Mouse (Mus musculus) heart, embryonic 16.5 days (tissue): ENCODE results near the gene Adarb2. TPM values are rescaled to one million over a fixed set of nuclear protein-coding genes. Genes with fewer than 3 reads are reported as not detected.

Experiments
- ATAC-seq: fragments of 200-750 bp; cut with Nextera tagmentation; replicated peaks from 2 replicates; pipeline ENCODE4 v1.8.0; 2017; ENCODE audit warnings: moderate number of reproducible peaks; ENCODE audit not compliant: insufficient read depth, low FRiP score; ENCODE audit errors: extremely low read depth
- H3K27ac ChIP-seq: fragments of 300-500 bp; sonication (generic); 2 replicates; pipeline ENCODE4 v1.5.1; 2014; ENCODE audit warnings: mild to moderate bottlenecking, low read length, control low read depth, moderate library complexity
- H3K27me3 ChIP-seq: fragments of 300-500 bp; sonication (generic); 2 replicates; pipeline ENCODE4 v1.6.1; 2014; ENCODE audit warnings: low read length, mixed read lengths; ENCODE audit not compliant: control insufficient read depth, insufficient read depth
- H3K36me3 ChIP-seq: fragments of 300-500 bp; sonication (generic); 2 replicates; pipeline ENCODE4 v1.6.1; 2014; ENCODE audit not compliant: control insufficient read depth, insufficient read depth
- H3K4me1 ChIP-seq: fragments of 300-500 bp; sonication (generic); 2 replicates; pipeline ENCODE4 v1.6.1; 2014; ENCODE audit warnings: low read length, mixed read lengths; ENCODE audit not compliant: control insufficient read depth, insufficient read depth
- H3K4me2 ChIP-seq: fragments of 300-500 bp; sonication (generic); 2 replicates; pipeline ENCODE4 v1.6.1; 2014; ENCODE audit warnings: low read depth, mild to moderate bottlenecking, control low read depth, low read length
- H3K4me3 ChIP-seq: fragments of 300-500 bp; sonication (generic); 2 replicates; pipeline ENCODE4 v1.5.1; 2014; ENCODE audit warnings: mild to moderate bottlenecking, control low read depth, low read length
- H3K9ac ChIP-seq: fragments of 300-500 bp; sonication (generic); 2 replicates; pipeline ENCODE4 v1.6.1; 2014; ENCODE audit warnings: low read length, control low read depth
- H3K9me3 ChIP-seq: fragments of 300-500 bp; sonication (generic); replicated peaks from 2 replicates; pipeline ENCODE4 v1.6.1; 2016; ENCODE audit warnings: low read length; ENCODE audit not compliant: control insufficient read depth
- WGBS: fragments of 180-500 bp; shearing (Covaris S2); extraction: QIAGEN DNeasy Blood & Tissue Kit; methylation state at CpG from one replicate; pipeline ENCODE4 v1.1.7; 2014; 5-methylcytosine and 5-hydroxymethylcytosine counted together
- polyA plus RNA-seq: library from polyadenylated mRNA; unstranded; fragments of >200 nt; fragmentation: Nextera tagmentation; extraction: Ambion mirVana; gene quantifications from 2 replicates; pipeline ENCODE4 v1.2.1, GENCODE M21; 2015

The Adarb2 gene
- polyA plus RNA-seq, 1 experiment from 2014 or later: 0.05 TPM

DNA sequence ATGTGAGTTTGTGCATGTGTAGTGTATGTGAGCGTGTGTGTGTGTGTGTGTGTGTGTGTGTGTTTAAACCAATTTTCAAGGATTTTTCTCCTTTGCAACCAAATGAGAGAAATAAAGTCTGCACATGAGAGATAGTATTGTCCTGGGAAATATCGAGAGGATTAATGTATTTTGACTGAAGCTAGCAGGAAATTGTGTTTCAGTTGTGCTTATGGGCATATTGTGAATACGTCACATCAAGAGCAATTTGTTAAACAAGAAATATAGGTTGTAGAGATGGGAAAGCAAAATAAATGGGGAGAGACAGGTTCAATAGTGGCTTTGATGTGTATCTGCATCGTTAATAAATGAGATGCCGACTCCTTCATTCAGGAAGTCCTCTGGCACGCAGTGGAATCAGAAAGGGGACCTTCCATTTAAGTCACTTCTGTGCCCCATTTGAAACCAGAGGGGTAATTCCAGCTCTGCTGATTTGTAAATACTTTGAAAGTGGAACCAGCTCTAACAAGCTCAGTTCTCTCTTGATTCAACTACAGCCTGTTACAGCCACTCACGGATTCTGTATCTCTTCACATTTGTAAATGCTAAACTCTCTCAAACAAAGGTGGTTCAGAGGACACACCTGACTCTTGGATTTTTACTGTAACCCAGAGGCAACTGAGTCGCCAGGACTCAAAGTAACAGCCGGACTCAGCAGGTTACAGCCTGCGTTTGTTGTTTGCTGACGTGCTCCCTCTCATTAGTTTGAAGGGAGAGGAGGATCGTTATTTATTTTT is 265.1 kb downstream of the Adarb2 start:
- ATAC-seq: no peak
- H3K4me1 ChIP-seq: no peaks in the 10 kb centered on the region
- no peaks in the 10 kb centered on the region for H3K36me3 ChIP-seq
- WGBS: 76% methylated on average over 12 of the region's 12 CpGs
- no peaks in the 10 kb centered on the region for H3K27me3 ChIP-seq
- H3K4me3 ChIP-seq: no peak overlapping the region
- no peak overlapping the region for H3K9ac ChIP-seq
- H3K4me2 ChIP-seq: no peak overlapping the region
- no peaks in the 10 kb centered on the region for H3K9me3 ChIP-seq
- H3K27ac ChIP-seq: no peak overlapping the region

DNA sequence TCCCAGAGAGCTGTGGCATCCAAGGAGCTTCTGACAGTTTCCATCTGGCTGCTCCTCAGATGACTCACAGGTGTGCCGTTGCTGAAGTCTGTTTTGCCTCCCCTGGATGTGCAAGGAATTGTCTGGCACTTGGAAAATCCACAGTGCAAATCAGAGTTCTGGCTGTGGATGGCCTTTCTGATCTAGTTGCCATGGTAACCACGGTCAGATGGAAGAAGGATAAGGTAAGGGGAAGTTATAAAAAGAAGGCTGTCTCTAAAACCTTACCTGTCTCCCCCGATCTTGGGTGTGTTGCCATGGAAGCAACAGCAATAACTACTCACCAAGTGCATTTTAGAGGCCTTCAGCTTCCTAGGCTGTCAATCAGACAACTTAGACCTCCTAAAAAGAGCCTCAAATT is 273.6 kb downstream of the Adarb2 start:
- WGBS: 67% methylated on average over 3 of the region's 3 CpGs
- H3K27me3 ChIP-seq: no peaks in the 10 kb centered on the region
- no peak overlapping the region for H3K9ac ChIP-seq
- H3K36me3 ChIP-seq: no peaks in the 10 kb centered on the region
- no peak overlapping the region for H3K4me2 ChIP-seq
- no peaks in the 10 kb centered on the region for H3K9me3 ChIP-seq
- H3K4me3 ChIP-seq: no peak overlapping the region
- no peaks in the 10 kb centered on the region for H3K4me1 ChIP-seq
- no peak overlapping the region for H3K27ac ChIP-seq
- ATAC-seq: no peak

GRCm38 (mm10) chr13:8478731-8479130 is 276.1 kb downstream of the Adarb2 start:
- Histone ChIP-seq H3K36me3 (no peaks in the 10 kb centered on the region), H3K4me2 (no peak overlapping the region), H3K4me3 (no peak overlapping the region), H3K27ac (no peak overlapping the region), H3K9ac (no peak overlapping the region), H3K4me1 (no peaks in the 10 kb centered on the region), H3K27me3 (no peaks in the 10 kb centered on the region), H3K9me3 (no peaks in the 10 kb centered on the region)
- no peak for ATAC-seq
- 84% methylated on average over 1 of the region's 1 CpGs for WGBS

GRCm38 (mm10) chr13:8479970-8480369 is 277.3 kb downstream of the Adarb2 start:
- H3K4me3 ChIP-seq: no peak overlapping the region
- no peak overlapping the region for H3K4me2 ChIP-seq
- no peaks in the 10 kb centered on the region for H3K4me1 ChIP-seq
- H3K36me3 ChIP-seq: no peaks in the 10 kb centered on the region
- H3K27ac ChIP-seq: no peak overlapping the region
- no peak overlapping the region for H3K9ac ChIP-seq
- no peak for ATAC-seq
- no peaks in the 10 kb centered on the region for H3K9me3 ChIP-seq
- H3K27me3 ChIP-seq: no peaks in the 10 kb centered on the region

GRCm38 (mm10) chr13:8481347-8481746 is 278.7 kb downstream of the Adarb2 start:
- no peak overlapping the region for H3K9ac ChIP-seq
- H3K4me1 ChIP-seq: no peaks in the 10 kb centered on the region
- no peaks in the 10 kb centered on the region for H3K36me3 ChIP-seq
- no peaks in the 10 kb centered on the region for H3K27me3 ChIP-seq
- ATAC-seq: no peak
- WGBS: 54% methylated on average over 3 of the region's 3 CpGs
- no peak overlapping the region for H3K27ac ChIP-seq
- no peaks in the 10 kb centered on the region for H3K9me3 ChIP-seq
- no peak overlapping the region for H3K4me2 ChIP-seq
- H3K4me3 ChIP-seq: no peak overlapping the region

DNA sequence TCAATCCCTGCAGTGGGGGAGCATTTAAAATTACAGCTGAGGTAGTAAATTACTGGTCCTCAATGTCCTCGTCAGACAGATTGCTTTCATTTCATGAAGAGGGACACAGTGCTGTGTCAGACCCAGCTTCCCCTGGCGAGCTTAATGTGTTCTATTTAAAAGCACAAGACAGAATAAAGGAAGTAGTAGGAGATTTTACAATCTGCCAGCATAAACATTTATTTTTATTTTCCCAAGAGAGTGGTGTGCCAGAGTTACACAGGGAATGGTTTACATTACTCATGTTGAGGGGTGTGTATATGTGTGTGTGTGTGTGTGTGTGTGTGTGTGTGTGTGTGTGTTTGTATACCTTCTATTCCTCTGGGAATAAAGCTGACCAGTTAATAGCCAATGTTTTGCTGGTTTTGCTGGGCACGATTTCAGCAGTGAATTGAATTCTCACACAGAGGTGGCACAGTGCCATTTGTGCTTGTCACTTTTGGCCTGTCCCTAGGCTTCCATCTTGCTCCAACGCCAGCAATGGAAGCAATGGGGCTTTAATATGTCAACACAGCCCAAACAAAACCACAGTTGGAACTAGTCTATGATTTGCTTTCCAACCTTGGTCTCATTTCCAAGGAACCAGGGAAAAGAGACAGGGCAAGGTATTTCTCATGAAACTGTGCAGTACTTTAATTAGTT is 282.1 kb downstream of the Adarb2 start:
- Histone ChIP-seq H3K36me3 (no peaks in the 10 kb centered on the region), H3K4me3 (no peak overlapping the region), H3K4me1 (no peaks in the 10 kb centered on the region), H3K9me3 (no peaks in the 10 kb centered on the region), H3K4me2 (no peak overlapping the region), H3K27ac (no peak overlapping the region), H3K9ac (no peak overlapping the region), H3K27me3 (no peaks in the 10 kb centered on the region)
- no peak for ATAC-seq
- 38% methylated on average over 4 of the region's 4 CpGs for WGBS

DNA sequence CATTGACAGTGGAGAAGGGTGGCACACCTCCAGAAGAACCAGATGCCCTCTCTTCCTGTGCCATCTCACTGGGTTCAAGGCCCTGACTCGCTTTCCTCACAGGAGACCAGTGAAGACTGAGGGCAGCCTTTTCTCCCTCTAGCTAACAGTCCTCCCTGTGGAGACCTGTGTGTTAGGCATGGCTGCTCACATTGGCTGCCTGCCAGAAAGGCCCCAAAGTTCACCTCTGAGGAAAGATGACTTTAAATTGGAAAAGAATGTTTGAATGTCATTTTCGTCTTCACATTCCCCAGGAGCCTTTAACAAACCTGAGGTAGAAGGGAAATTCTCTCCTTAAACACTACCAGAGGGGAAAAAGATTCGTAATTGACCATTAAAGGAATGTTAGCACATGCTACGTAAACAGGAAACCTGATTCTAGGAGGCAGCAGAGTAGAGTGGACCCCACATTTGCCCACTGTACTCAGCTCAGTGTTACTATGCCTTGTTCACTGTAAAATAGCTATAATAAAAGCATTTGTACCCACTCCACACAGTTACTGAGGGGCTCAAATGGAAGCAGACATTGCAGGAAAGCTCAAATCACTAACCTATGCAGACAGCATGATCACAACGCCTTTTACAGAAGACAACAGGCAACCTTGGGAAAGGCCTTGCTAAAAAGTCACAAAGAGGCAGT is 285.2 kb downstream of the Adarb2 start:
- WGBS: 64% methylated on average over 5 of the region's 5 CpGs
- ATAC-seq: no peak

GRCm38 (mm10) chr13:8493363-8493762 is 290.7 kb downstream of the Adarb2 start:
- H3K36me3 ChIP-seq: no peaks in the 10 kb centered on the region
- no peak overlapping the region for H3K27ac ChIP-seq
- H3K4me3 ChIP-seq: no peak overlapping the region
- WGBS: 61% methylated on average over 5 of the region's 5 CpGs
- no peak overlapping the region for H3K9ac ChIP-seq
- H3K27me3 ChIP-seq: no peaks in the 10 kb centered on the region
- no peaks in the 10 kb centered on the region for H3K9me3 ChIP-seq
- H3K4me2 ChIP-seq: no peak overlapping the region
- no peak for ATAC-seq
- H3K4me1 ChIP-seq: no peaks in the 10 kb centered on the region

More for the DNA sequence above, 285.2 kb downstream of the Adarb2 start:
- H3K4me2 ChIP-seq: no peak overlapping the region
- H3K36me3 ChIP-seq: no peaks in the 10 kb centered on the region
- no peak overlapping the region for H3K9ac ChIP-seq
- H3K27ac ChIP-seq: no peak overlapping the region
- H3K4me1 ChIP-seq: no peaks in the 10 kb centered on the region
- no peaks in the 10 kb centered on the region for H3K27me3 ChIP-seq
- no peaks in the 10 kb centered on the region for H3K9me3 ChIP-seq
- H3K4me3 ChIP-seq: no peak overlapping the region

GRCm38 (mm10) chr13:8499551-8499950 is 296.9 kb downstream of the Adarb2 start:
- no peak overlapping the region for H3K9ac ChIP-seq
- no peaks in the 10 kb centered on the region for H3K4me1 ChIP-seq
- H3K4me3 ChIP-seq: no peak overlapping the region
- no peaks in the 10 kb centered on the region for H3K27me3 ChIP-seq
- H3K9me3 ChIP-seq: no peaks in the 10 kb centered on the region
- 86% methylated on average over 5 of the region's 5 CpGs for WGBS
- H3K27ac ChIP-seq: no peak overlapping the region
- H3K4me2 ChIP-seq: no peak overlapping the region
- no peak for ATAC-seq
- H3K36me3 ChIP-seq: no peaks in the 10 kb centered on the region
